Mouse (Mus musculus) intestine, embryonic 15.5 days (tissue): ENCODE data around the gene Slc44a1. TPM values are rescaled to one million over a fixed set of nuclear protein-coding genes. Genes with fewer than 3 reads are reported as not detected.

Experiments
- ATAC-seq: fragments of 200-750 bp; cut with Nextera tagmentation; 2 replicates; pipeline ENCODE4 v1.8.0; 2017; ENCODE audit warnings: moderate TSS enrichment, moderate library complexity
- H3K27ac ChIP-seq: fragments of 300-500 bp; sonication (generic); 2 replicates; pipeline ENCODE4 v1.5.1; 2015; ENCODE audit warnings: mild to moderate bottlenecking, inconsistent platforms
- H3K27me3 ChIP-seq: fragments of 300-500 bp; sonication (generic); replicated peaks from 2 replicates; pipeline ENCODE4 v1.6.1; 2015; ENCODE audit warnings: inconsistent platforms
- H3K36me3 ChIP-seq: fragments of 300-500 bp; sonication (generic); 2 replicates; pipeline ENCODE4 v1.6.1; 2015; ENCODE audit warnings: inconsistent platforms
- H3K4me1 ChIP-seq: fragments of 300-500 bp; sonication (generic); replicated peaks from 2 replicates; pipeline ENCODE4 v1.6.1; 2015; ENCODE audit warnings: inconsistent platforms
- H3K4me2 ChIP-seq: fragments of 300-500 bp; sonication (generic); replicated peaks from 2 replicates; pipeline ENCODE4 v1.6.1; 2015; ENCODE audit warnings: mild to moderate bottlenecking, inconsistent platforms
- H3K4me3 ChIP-seq: fragments of 300-500 bp; sonication (generic); replicated peaks from 2 replicates; pipeline ENCODE4 v1.5.1; 2015; ENCODE audit warnings: inconsistent platforms
- H3K9ac ChIP-seq: fragments of 300-500 bp; sonication (generic); 2 replicates; pipeline ENCODE4 v1.6.1; 2015; ENCODE audit warnings: inconsistent platforms
- H3K9me3 ChIP-seq: fragments of 300-500 bp; sonication (generic); 2 replicates; pipeline ENCODE4 v1.6.1; 2016; ENCODE audit warnings: inconsistent platforms
- WGBS: fragments of 180-500 bp; shearing (Covaris S2); methylation state at CpG from one replicate; pipeline ENCODE4 v1.1.7; 2015; 5-methylcytosine and 5-hydroxymethylcytosine counted together
- polyA plus RNA-seq: library from polyadenylated mRNA; unstranded; fragments of >200 nt; fragmentation: Nextera tagmentation; extraction: Ambion mirVana; gene quantifications from 2 replicates; pipeline ENCODE4 v1.2.1, GENCODE M21; 2015

The Slc44a1 gene
- polyA plus RNA-seq, 1 experiment from 2014 or later: 56.3 TPM

GRCm38 (mm10) chr4:53614576-53615225 is 174.5 kb downstream of the Slc44a1 start:
- H3K9me3 ChIP-seq: no peaks in the 10 kb centered on the region
- 81% methylated on average over 5 of the region's 5 CpGs for WGBS
- H3K4me3 ChIP-seq: no peak overlapping the region
- no peaks in the 10 kb centered on the region for H3K4me1 ChIP-seq
- no peaks in the 10 kb centered on the region for H3K36me3 ChIP-seq
- H3K4me2 ChIP-seq: no peak overlapping the region
- no peak overlapping the region for H3K27ac ChIP-seq
- ATAC-seq: no peak
- no peak overlapping the region for H3K9ac ChIP-seq
- H3K27me3 ChIP-seq: no peaks in the 10 kb centered on the region

- 49% methylated on average over 3 of the region's 3 CpGs for WGBS
- no peak for ATAC-seq
Observed at GRCm38 (mm10) chr4:53617968-53618367, 177.8 kb downstream of the Slc44a1 start.

GRCm38 (mm10) chr4:53620104-53620503 is 179.9 kb downstream of the Slc44a1 start:
- Histone ChIP-seq H3K36me3 (no peaks in the 10 kb centered on the region), H3K4me2 (no peak overlapping the region), H3K27me3 (no peaks in the 10 kb centered on the region), H3K27ac (no peak overlapping the region), H3K9me3 (no peaks in the 10 kb centered on the region), H3K9ac (no peak overlapping the region), H3K4me3 (no peak overlapping the region), H3K4me1 (0 out of 2 replicates have a peak, but pooled peaks cover 7% of the 10 kb centered on the region)
- no peak for ATAC-seq
- WGBS: 87% methylated on average over 6 of the region's 6 CpGs

More at GRCm38 (mm10) chr4:53617968-53618367, 177.8 kb downstream of the Slc44a1 start:
- Histone ChIP-seq H3K36me3 (no peaks in the 10 kb centered on the region), H3K4me1 (0 out of 2 replicates have a peak, but pooled peaks cover 7% of the 10 kb centered on the region), H3K9me3 (no peaks in the 10 kb centered on the region), H3K4me2 (no peak overlapping the region), H3K27ac (no peak overlapping the region), H3K9ac (no peak overlapping the region), H3K4me3 (no peak overlapping the region), H3K27me3 (no peaks in the 10 kb centered on the region)

- no peaks in the 10 kb centered on the region for H3K9me3 ChIP-seq
- no peaks in the 10 kb centered on the region for H3K27me3 ChIP-seq
- peak overlapping the region; percentile 31; the same call in 1 of the 2 replicates for H3K4me2 ChIP-seq
- WGBS: 38% methylated on average over 6 of the region's 6 CpGs
- peak; percentile 33 for ATAC-seq
- H3K27ac ChIP-seq: peak overlapping the region; percentile 17; the same call in 1 of the 2 replicates
- H3K4me1 ChIP-seq: 0 out of 2 replicates have a peak, but pooled peaks cover 7% of the 10 kb centered on the region
- no peaks in the 10 kb centered on the region for H3K36me3 ChIP-seq
- no peak overlapping the region for H3K9ac ChIP-seq
- no peak overlapping the region for H3K4me3 ChIP-seq
Observed at GRCm38 (mm10) chr4:53621084-53621483, 180.9 kb downstream of the Slc44a1 start.

- Histone ChIP-seq H3K9me3 (no peaks in the 10 kb centered on the region), H3K4me1 (0 out of 2 replicates have a peak, but pooled peaks cover 7% of the 10 kb centered on the region), H3K27me3 (no peaks in the 10 kb centered on the region), H3K27ac (peak overlapping the region; percentile 17; the same call in 1 of the 2 replicates), H3K4me3 (no peak overlapping the region), H3K4me2 (peak overlapping the region; percentile 31; the same call in 1 of the 2 replicates), H3K9ac (no peak overlapping the region), H3K36me3 (no peaks in the 10 kb centered on the region)
- peak; percentile 88 for ATAC-seq
- 25% methylated on average over 5 of the region's 5 CpGs for WGBS
Observed at GRCm38 (mm10) chr4:53621490-53621889, 181.3 kb downstream of the Slc44a1 start.

GRCm38 (mm10) chr4:53623711-53624110 is 183.5 kb downstream of the Slc44a1 start:
- H3K9ac ChIP-seq: no peak overlapping the region
- no peaks in the 10 kb centered on the region for H3K9me3 ChIP-seq
- H3K36me3 ChIP-seq: no peaks in the 10 kb centered on the region
- H3K27ac ChIP-seq: no peak overlapping the region
- H3K4me1 ChIP-seq: 0 out of 2 replicates have a peak, but pooled peaks cover 7% of the 10 kb centered on the region
- ATAC-seq: no peak
- H3K4me3 ChIP-seq: no peak overlapping the region
- no peaks in the 10 kb centered on the region for H3K27me3 ChIP-seq
- H3K4me2 ChIP-seq: no peak overlapping the region
- 85% methylated on average over 1 of the region's 1 CpGs for WGBS

GRCm38 (mm10) chr4:53624816-53625215 is 184.6 kb downstream of the Slc44a1 start:
- H3K4me2 ChIP-seq: no peak overlapping the region
- WGBS: 45% methylated on average over 4 of the region's 4 CpGs
- no peak overlapping the region for H3K9ac ChIP-seq
- H3K27ac ChIP-seq: no peak overlapping the region
- H3K4me3 ChIP-seq: no peak overlapping the region
- no peaks in the 10 kb centered on the region for H3K27me3 ChIP-seq
- no peak for ATAC-seq
- H3K9me3 ChIP-seq: no peaks in the 10 kb centered on the region
- 0 out of 2 replicates have a peak, but pooled peaks cover 7% of the 10 kb centered on the region for H3K4me1 ChIP-seq
- no peaks in the 10 kb centered on the region for H3K36me3 ChIP-seq

- Histone ChIP-seq H3K4me3 (no peak overlapping the region), H3K9ac (no peak overlapping the region), H3K27ac (no peak overlapping the region), H3K9me3 (no peaks in the 10 kb centered on the region), H3K4me1 (0 out of 2 replicates have a peak, but pooled peaks cover 7% of the 10 kb centered on the region), H3K27me3 (no peaks in the 10 kb centered on the region), H3K4me2 (no peak overlapping the region), H3K36me3 (no peaks in the 10 kb centered on the region)
- WGBS: 85% methylated on average over 3 of the region's 3 CpGs
- no peak for ATAC-seq
Observed at GRCm38 (mm10) chr4:53625263-53625662, 185.1 kb downstream of the Slc44a1 start.

- Histone ChIP-seq H3K4me1 (0 out of 2 replicates have a peak, but pooled peaks cover 5% of the 10 kb centered on the region), H3K9me3 (no peaks in the 10 kb centered on the region), H3K36me3 (no peaks in the 10 kb centered on the region), H3K4me3 (no peak overlapping the region), H3K9ac (no peak overlapping the region), H3K4me2 (no peak overlapping the region), H3K27ac (no peak overlapping the region), H3K27me3 (no peaks in the 10 kb centered on the region)
- WGBS: 52% methylated on average over 4 of the region's 4 CpGs
- no peak for ATAC-seq
Observed at GRCm38 (mm10) chr4:53628924-53629323, 188.7 kb downstream of the Slc44a1 start.

- peak; percentile 50 for ATAC-seq
- 10% methylated on average over 12 of the region's 12 CpGs for WGBS
- Histone ChIP-seq H3K4me1 (peaks cover 5% of the 10 kb centered on the region; the same call in 1 of the 2 replicates), H3K36me3 (no peaks in the 10 kb centered on the region), H3K27ac (peak overlapping the region; percentile 79), H3K4me3 (peak overlapping the region; percentile 64), H3K27me3 (no peaks in the 10 kb centered on the region), H3K4me2 (peak overlapping the region; percentile 79), H3K9ac (peak overlapping the region; percentile 68), H3K9me3 (no peaks in the 10 kb centered on the region)
Observed at GRCm38 (mm10) chr4:53630963-53631315, 190.7 kb downstream of the Slc44a1 start.

GRCm38 (mm10) chr4:53631316-53632010 is 191.2 kb downstream of the Slc44a1 start, which contains the start of gene Fsd1l:
Gene Fsd1l, plus strand, starts transcription at chr4:53631471.
- Histone ChIP-seq H3K4me1 (peaks cover 5% of the 10 kb centered on the region; the same call in 1 of the 2 replicates), H3K4me2 (peak within 1 kb of the TSS; percentile 79), H3K4me3 (peak within 1 kb of the TSS; percentile 64), H3K36me3 (no peaks in the 10 kb centered on the region), H3K27ac (peak within 1 kb of the TSS; percentile 79), H3K9me3 (no peaks in the 10 kb centered on the region), H3K9ac (peak within 1 kb of the TSS; percentile 68), H3K27me3 (no peaks in the 10 kb centered on the region)
- under 1% methylated on average over 88 of the region's 88 CpGs for WGBS
- ATAC-seq: peak; percentile 90

GRCm38 (mm10) chr4:53632011-53632349 is 191.8 kb downstream of the Slc44a1 start:
- peak overlapping the region; percentile 68 for H3K9ac ChIP-seq
- peak overlapping the region; percentile 79 for H3K27ac ChIP-seq
- H3K4me1 ChIP-seq: peaks cover 8% of the 10 kb centered on the region; the same call in 1 of the 2 replicates
- no peaks in the 10 kb centered on the region for H3K9me3 ChIP-seq
- no peaks in the 10 kb centered on the region for H3K27me3 ChIP-seq
- no peak for ATAC-seq
- 1% methylated on average over 5 of the region's 5 CpGs for WGBS
- peak overlapping the region; percentile 64 for H3K4me3 ChIP-seq
- no peaks in the 10 kb centered on the region for H3K36me3 ChIP-seq
- H3K4me2 ChIP-seq: peak overlapping the region; percentile 79
